Mouse (Mus musculus): ENCODE measurements at regions not wholly inside any gene's neighbourhood (a gene's known extent, or its start where the extent isn't known, plus 50 kb on each side); places are given as distances from the start of the nearest gene placed in this dataset.

- DNase-seq (ENCODE audit: low spot score): no peak
Observed at GRCm38 (mm10) chr17:7467638-7468037, 82.4 kb upstream of the Unc93a2 start.

GRCm38 (mm10) chr17:7464901-7465300 is 79.6 kb upstream of the Unc93a2 start:
- no peak for DNase-seq (ENCODE audit: low spot score)

GRCm38 (mm10) chr17:7461164-7461563 is 75.9 kb upstream of the Unc93a2 start:
- DNase-seq (ENCODE audit: low spot score): no peak

- peak; percentile 76 for DNase-seq (ENCODE audit: low spot score)
Observed at GRCm38 (mm10) chr17:7456939-7457338, 71.7 kb upstream of the Unc93a2 start.

GRCm38 (mm10) chr17:7443822-7444221 is 58.6 kb upstream of the Unc93a2 start:
- peak; percentile 73 for DNase-seq (ENCODE audit: low spot score)

GRCm38 (mm10) chr17:7435075-7435474 is 49.8 kb upstream of the Unc93a2 start:
- no peak for DNase-seq (ENCODE audit: low spot score)
